Mouse (Mus musculus): Measurements from ENCODE around the gene Chrna1. TPM values are rescaled to one million over a fixed set of nuclear protein-coding genes. Genes with fewer than 3 reads are reported as not detected.
A peak's percentile ranks its signal among the peaks of the same experiment; 100 is the strongest.

The Chrna1 gene
- polyA plus RNA-seq, 1 experiment = not detected

DNA sequence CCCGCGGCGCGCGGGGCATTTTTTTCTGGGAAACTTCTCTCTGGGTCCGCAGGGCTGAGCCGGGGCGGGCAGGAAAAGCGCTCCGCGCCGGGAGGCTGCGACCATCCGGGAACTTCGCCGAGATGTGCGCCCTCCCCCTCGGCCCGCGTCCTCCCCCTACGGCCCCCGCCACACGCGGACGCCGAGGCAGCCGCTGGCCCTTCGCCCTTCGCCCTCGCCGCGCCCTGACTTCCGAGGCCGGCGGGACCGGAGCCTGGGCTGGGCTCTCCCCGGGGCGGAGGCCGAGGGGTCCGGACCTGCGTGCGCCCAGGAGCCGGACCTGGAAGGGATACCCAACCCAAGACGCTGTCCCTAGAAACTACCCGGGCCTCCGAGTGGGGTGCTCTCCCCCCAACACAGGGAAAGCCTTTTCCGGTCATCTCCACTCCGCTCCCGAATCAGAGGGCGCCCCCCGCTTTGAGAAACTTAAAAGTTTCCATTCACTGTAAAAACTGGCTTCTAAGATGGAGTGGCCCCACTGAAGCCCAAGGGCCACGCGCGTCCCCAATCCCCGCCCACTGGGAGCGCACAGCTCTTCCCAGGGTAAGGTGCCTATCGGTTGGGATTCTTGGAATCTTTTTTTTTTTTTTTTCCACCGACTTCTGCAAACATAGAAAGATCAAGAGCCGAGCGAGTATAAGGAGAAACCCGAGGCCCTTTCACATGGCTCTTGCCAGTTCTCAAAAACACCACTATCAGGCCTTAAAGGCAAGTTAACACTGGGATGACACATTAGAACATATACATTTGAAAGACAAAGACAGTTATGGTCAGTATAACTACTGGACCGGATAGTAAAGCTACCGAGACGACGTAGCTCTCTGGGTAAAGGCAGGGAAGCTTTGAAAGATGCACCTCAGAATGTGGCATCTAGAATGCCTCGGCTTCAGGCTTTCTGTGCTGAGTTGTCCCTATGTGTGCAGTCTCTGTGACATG lies 50.5 kb downstream of the Chrna1 start, which contains the start of gene Wipf1:
Gene Wipf1, minus strand, starts transcription at position 379 of the 975 bp plus-strand sequence.
- no peak within 1 kb of the TSS for H3K27ac ChIP-seq (ENCODE audit: insufficient read depth, low read depth, low read length)
- H3K4me1 ChIP-seq (ENCODE audit: control insufficient read depth, insufficient read depth, low read length) = peaks cover 20% of the 10 kb centered on the region
- TF ChIP-seq CTCF (IDR thresholded peaks at IDR 0.05; ENCODE audit: low read depth, low read length) (no peak), POLR2A (IDR thresholded peaks at IDR 0.05; ENCODE audit: borderline replicate concordance, low read depth, low read length) (no peak)
- H3K4me3 ChIP-seq (ENCODE audit: insufficient read depth, low read length) = peak within 1 kb of the TSS; percentile 74

- H3K27ac ChIP-seq (ENCODE audit: insufficient read depth, low read depth, low read length) = no peak overlapping the region
- peaks cover 26% of the 10 kb centered on the region for H3K4me1 ChIP-seq (ENCODE audit: control insufficient read depth, insufficient read depth, low read length)
- peak overlapping the region; percentile 74 for H3K4me3 ChIP-seq (ENCODE audit: insufficient read depth, low read length)
- no peak for TF ChIP-seq POLR2A (IDR thresholded peaks at IDR 0.05; ENCODE audit: borderline replicate concordance, low read depth, low read length)
- TF ChIP-seq CTCF (IDR thresholded peaks at IDR 0.05; ENCODE audit: low read depth, low read length) = no peak
Observed at GRCm38 (mm10) chr2:73528516-73529355, 51.4 kb downstream of the Chrna1 start.

DNA sequence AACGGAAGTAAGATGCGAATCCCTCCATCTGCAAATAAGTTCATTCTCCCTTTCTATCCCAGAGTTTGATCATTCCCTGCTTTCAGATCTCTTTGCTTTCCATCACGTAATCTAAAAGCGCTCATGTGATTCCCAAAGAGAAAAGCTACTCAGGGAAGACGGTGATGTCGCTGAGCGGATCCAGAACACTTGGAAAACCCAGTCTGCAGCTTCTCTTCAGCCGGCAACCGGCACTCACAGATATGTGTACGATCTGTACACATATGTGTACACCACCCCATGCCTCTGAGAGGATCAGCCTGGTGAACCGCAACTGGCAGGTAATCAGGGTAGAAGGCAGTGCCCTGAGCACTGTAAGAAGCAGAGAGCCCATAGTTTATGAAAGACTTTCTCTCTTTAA lies 52.2 kb downstream of the Chrna1 start:
- Histone ChIP-seq H3K4me3 (ENCODE audit: insufficient read depth, low read length) (no peak overlapping the region), H3K4me1 (ENCODE audit: control insufficient read depth, insufficient read depth, low read length) (peaks cover 32% of the 10 kb centered on the region), H3K27ac (ENCODE audit: insufficient read depth, low read depth, low read length) (no peak overlapping the region)
- TF ChIP-seq POLR2A (IDR thresholded peaks at IDR 0.05; ENCODE audit: borderline replicate concordance, low read depth, low read length) (no peak), CTCF (IDR thresholded peaks at IDR 0.05; ENCODE audit: low read depth, low read length) (no peak)

DNA sequence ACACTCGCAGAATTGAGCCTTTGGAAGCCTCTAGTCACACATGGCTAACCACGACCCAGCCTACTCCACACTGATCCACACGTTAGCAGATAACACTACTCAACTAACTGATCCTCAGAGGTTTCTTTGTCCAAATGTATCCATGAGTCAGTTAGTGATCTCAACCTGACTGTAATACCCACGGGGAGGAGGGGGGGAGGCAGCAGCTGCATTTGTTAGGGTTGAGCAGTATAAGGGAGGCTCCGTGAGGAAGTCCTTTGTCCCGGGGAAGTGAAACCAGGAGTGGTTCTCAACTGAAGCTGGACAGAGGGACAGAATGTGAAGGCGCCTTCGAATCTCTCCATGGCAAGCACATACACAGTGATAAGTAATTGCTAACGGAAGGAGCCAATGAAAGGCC lies 53.4 kb downstream of the Chrna1 start:
- Histone ChIP-seq H3K4me3 (ENCODE audit: insufficient read depth, low read length) (no peak overlapping the region), H3K27ac (ENCODE audit: insufficient read depth, low read depth, low read length) (peak overlapping the region; percentile 40), H3K4me1 (ENCODE audit: control insufficient read depth, insufficient read depth, low read length) (peaks cover 35% of the 10 kb centered on the region)
- TF ChIP-seq CTCF (IDR thresholded peaks at IDR 0.05; ENCODE audit: low read depth, low read length) (no peak), POLR2A (IDR thresholded peaks at IDR 0.05; ENCODE audit: borderline replicate concordance, low read depth, low read length) (no peak)

- no peak overlapping the region for H3K4me3 ChIP-seq (ENCODE audit: insufficient read depth, low read length)
- no peak overlapping the region for H3K27ac ChIP-seq (ENCODE audit: insufficient read depth, low read depth, low read length)
- peaks cover 37% of the 10 kb centered on the region for H3K4me1 ChIP-seq (ENCODE audit: control insufficient read depth, insufficient read depth, low read length)
- TF ChIP-seq CTCF (IDR thresholded peaks at IDR 0.05; ENCODE audit: low read depth, low read length) (no peak), POLR2A (IDR thresholded peaks at IDR 0.05; ENCODE audit: borderline replicate concordance, low read depth, low read length) (no peak)
Observed at GRCm38 (mm10) chr2:73522891-73523290, 57.2 kb downstream of the Chrna1 start.

DNA sequence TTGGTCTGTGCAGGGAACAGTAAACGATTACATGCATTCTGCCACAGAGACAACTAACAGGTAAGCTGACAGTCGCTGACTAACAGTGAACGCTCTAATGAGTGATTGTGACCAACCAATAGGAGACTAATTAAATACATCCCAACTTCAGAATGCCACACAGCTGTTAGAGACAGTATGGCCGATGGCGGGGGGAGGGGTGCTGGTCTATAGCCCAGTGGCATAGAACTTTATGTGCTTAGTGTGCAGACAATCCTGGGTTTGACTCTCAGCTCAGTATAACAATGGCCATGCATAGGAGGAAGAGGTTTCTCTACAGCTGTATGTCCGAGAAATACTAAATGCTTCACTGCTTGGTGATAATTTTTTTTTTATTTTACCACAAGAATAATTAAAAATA lies 57.8 kb downstream of the Chrna1 start:
- H3K4me1 ChIP-seq (ENCODE audit: control insufficient read depth, insufficient read depth, low read length) = peaks cover 32% of the 10 kb centered on the region
- H3K27ac ChIP-seq (ENCODE audit: insufficient read depth, low read depth, low read length) = no peak overlapping the region
- TF ChIP-seq POLR2A (IDR thresholded peaks at IDR 0.05; ENCODE audit: borderline replicate concordance, low read depth, low read length) = no peak
- no peak for TF ChIP-seq CTCF (IDR thresholded peaks at IDR 0.05; ENCODE audit: low read depth, low read length)
- no peak overlapping the region for H3K4me3 ChIP-seq (ENCODE audit: insufficient read depth, low read length)

- Histone ChIP-seq H3K4me1 (ENCODE audit: control insufficient read depth, insufficient read depth, low read length) (peaks cover 27% of the 10 kb centered on the region), H3K27ac (ENCODE audit: insufficient read depth, low read depth, low read length) (no peak overlapping the region), H3K4me3 (ENCODE audit: insufficient read depth, low read length) (no peak overlapping the region)
Observed at GRCm38 (mm10) chr2:73521737-73522136, 58.4 kb downstream of the Chrna1 start.

DNA sequence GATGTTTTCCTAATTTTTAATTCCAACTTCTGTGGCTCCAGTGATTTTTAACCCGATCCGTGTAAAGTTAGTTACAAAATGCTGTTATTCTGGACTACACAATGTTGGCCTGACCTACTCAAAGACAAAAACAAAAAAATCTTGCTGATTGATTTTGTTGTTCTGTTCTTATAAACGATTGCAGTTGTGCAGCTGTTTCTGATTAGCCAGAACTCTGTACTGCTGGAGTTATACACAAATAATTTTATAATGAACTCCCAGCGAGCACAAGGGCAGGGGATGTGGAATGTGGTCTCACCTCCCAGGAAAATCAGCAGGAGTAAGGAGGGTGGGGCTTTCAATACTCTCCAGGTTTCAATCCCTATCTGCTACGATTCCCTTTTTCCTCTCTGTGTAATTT lies 61.2 kb downstream of the Chrna1 start:
- Histone ChIP-seq H3K4me1 (ENCODE audit: control insufficient read depth, insufficient read depth, low read length) (peaks cover 16% of the 10 kb centered on the region), H3K27ac (ENCODE audit: insufficient read depth, low read depth, low read length) (no peak overlapping the region), H3K4me3 (ENCODE audit: insufficient read depth, low read length) (no peak overlapping the region)
- TF ChIP-seq CTCF (IDR thresholded peaks at IDR 0.05; ENCODE audit: low read depth, low read length) = no peak
- no peak for TF ChIP-seq POLR2A (IDR thresholded peaks at IDR 0.05; ENCODE audit: borderline replicate concordance, low read depth, low read length)

More at GRCm38 (mm10) chr2:73521737-73522136, 58.4 kb downstream of the Chrna1 start:
- TF ChIP-seq POLR2A (IDR thresholded peaks at IDR 0.05; ENCODE audit: borderline replicate concordance, low read depth, low read length) (no peak), CTCF (IDR thresholded peaks at IDR 0.05; ENCODE audit: low read depth, low read length) (no peak)

DNA sequence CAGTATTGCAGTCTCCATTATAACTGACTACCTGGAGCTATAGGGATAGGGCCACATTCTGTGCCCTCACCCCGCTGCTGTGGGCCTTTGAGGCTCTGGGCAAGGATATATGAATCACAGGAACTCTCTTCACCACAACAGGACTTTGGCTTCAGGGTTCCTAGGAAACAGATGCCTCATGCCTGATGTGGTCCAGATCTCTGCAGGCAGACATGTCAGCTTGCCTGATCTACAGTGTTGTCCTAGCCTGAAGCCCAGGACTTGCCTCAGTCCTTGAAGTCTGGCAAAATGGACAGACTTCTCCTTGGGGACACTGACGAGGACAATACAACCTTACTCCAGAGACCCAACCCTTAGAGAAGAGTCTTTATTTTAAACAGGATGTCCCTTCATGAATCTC lies 61.8 kb downstream of the Chrna1 start:
- TF ChIP-seq CTCF (IDR thresholded peaks at IDR 0.05; ENCODE audit: low read depth, low read length) (no peak), POLR2A (IDR thresholded peaks at IDR 0.05; ENCODE audit: borderline replicate concordance, low read depth, low read length) (no peak)
- peaks cover 19% of the 10 kb centered on the region for H3K4me1 ChIP-seq (ENCODE audit: control insufficient read depth, insufficient read depth, low read length)

More for the DNA sequence above, 61.8 kb downstream of the Chrna1 start:
- H3K4me3 ChIP-seq (ENCODE audit: insufficient read depth, low read length) = no peak overlapping the region
- no peak overlapping the region for H3K27ac ChIP-seq (ENCODE audit: insufficient read depth, low read depth, low read length)
